ENCODE assay signal across 8 mouse cellular contexts in genomic region chr12:25890722-25891121, GRCm38 (mm10).
DNase-seq lines count a peak whose midpoint lies in the region; ATAC-seq lines count a peak whose summit lies in the region.

No protein-coding gene starts in this region.

- H3K4me3 ChIP-seq in kidney, embryonic 15.5 days (replicated peaks), result no peak overlapping the region

- H3K27me3 ChIP-seq in kidney, embryonic 15.5 days, result no peaks in the 10 kb centered on the region

- no peak overlapping the region for H3K4me2 ChIP-seq in kidney, embryonic 15.5 days

- no peaks in the 10 kb centered on the region for H3K4me1 ChIP-seq in kidney, embryonic 15.5 days

- no peak overlapping the region for H3K27ac ChIP-seq in kidney, embryonic 15.5 days

- H3K9ac ChIP-seq in kidney, embryonic 15.5 days, result no peak overlapping the region

- intact Hi-C loops in left cerebral cortex, postnatal 4 days (cut with DNase I), result no loop called here

- DNase-seq in kidney, adult 18-20 months, result peak; percentile 22
- peak; percentile 40 for DNase-seq in CD4-positive helper T cell, adult 2 months (ENCODE audit: low read depth, low spot score)
- DNase-seq in adrenal gland, adult 2 months, result peak; percentile 40
- peak; percentile 32 for DNase-seq in kidney, postnatal 14 days
- DNase-seq in cerebellum, postnatal 25 days, result no peak
- no peak for DNase-seq in left cerebral cortex, postnatal 4 days
- DNase-seq in cerebellum, adult 9-10 months, result no peak

- WGBS in kidney, embryonic 15.5 days, result 80% methylated on average over 1 of the region's 1 CpGs

- no peaks in the 10 kb centered on the region for H3K9me3 ChIP-seq in kidney, embryonic 15.5 days (replicated peaks)

- H3K36me3 ChIP-seq in kidney, embryonic 15.5 days, result no peaks in the 10 kb centered on the region

- ATAC-seq in kidney, embryonic 15.5 days (replicated peaks; ENCODE audit: low FRiP score), result no peak

Comparison
In these comparisons a context has a peak if more than half of its experiments do, and no peak if none do; other contexts are left out.
1. DNase-seq: peak in kidney, adult 18-20 months (single experiment), CD4-positive helper T cell, adult 2 months (single experiment), adrenal gland, adult 2 months (single experiment) and kidney, postnatal 14 days (single experiment); none in cerebellum, postnatal 25 days (0 of 2), left cerebral cortex, postnatal 4 days (single experiment) and cerebellum, adult 9-10 months (single experiment).